Mouse (Mus musculus) hindbrain, embryonic 10.5 days (tissue): ENCODE results near the gene Mcm6. TPM values are rescaled to one million over a fixed set of nuclear protein-coding genes. Genes with fewer than 3 reads are reported as not detected.

Source experiments
- DNase-seq: peaks from one replicate; pipeline ENCODE4 v3.0.0-alpha.2; 2017; ENCODE audit warnings: low spot score
- H3K27ac ChIP-seq: fragments of 300-500 bp; sonication (generic); 2 replicates; pipeline ENCODE4 v1.5.1; 2016; ENCODE audit warnings: mild to moderate bottlenecking, moderate library complexity
- H3K27me3 ChIP-seq: fragments of 300-500 bp; sonication (generic); 2 replicates; pipeline ENCODE4 v1.6.1; 2016; ENCODE audit warnings: mild to moderate bottlenecking; ENCODE audit not compliant: poor library complexity, insufficient read depth, severe bottlenecking
- H3K36me3 ChIP-seq: fragments of 300-500 bp; sonication (generic); 2 replicates; pipeline ENCODE4 v1.6.1; 2016; ENCODE audit warnings: mild to moderate bottlenecking, moderate library complexity
- H3K4me1 ChIP-seq: fragments of 300-500 bp; sonication (generic); replicated peaks from 2 replicates; pipeline ENCODE4 v1.6.1; 2016; ENCODE audit warnings: mild to moderate bottlenecking
- H3K4me3 ChIP-seq: fragments of 300-500 bp; sonication (generic); 2 replicates; pipeline ENCODE4 v1.5.1; 2016; ENCODE audit warnings: mild to moderate bottlenecking, moderate library complexity
- H3K9me3 ChIP-seq: fragments of 300-500 bp; sonication (generic); 2 replicates; pipeline ENCODE4 v1.6.1; 2016; ENCODE audit warnings: mild to moderate bottlenecking, moderate library complexity
- WGBS: fragments of 180-500 bp; shearing (Covaris S2); methylation state at CpG from one replicate; pipeline ENCODE4 v1.1.7; 2016; 5-methylcytosine and 5-hydroxymethylcytosine counted together
- polyA plus RNA-seq: library from polyadenylated mRNA; unstranded; fragments of >200 nt; fragmentation: Nextera tagmentation; extraction: Ambion mirVana; gene quantifications from 2 replicates; pipeline ENCODE4 v1.2.1, GENCODE M21; 2016

The Mcm6 gene
- polyA plus RNA-seq, 1 experiment from 2014 or later = 267 TPM

GRCm38 (mm10) chr1:128372143-128372860 is 12.8 kb upstream of the Mcm6 start:
- Histone ChIP-seq H3K36me3 (peaks cover 73% of the 10 kb centered on the region), H3K9me3 (no peaks in the 10 kb centered on the region), H3K4me1 (no peaks in the 10 kb centered on the region), H3K27ac (no peak overlapping the region), H3K4me3 (no peak overlapping the region), H3K27me3 (no peaks in the 10 kb centered on the region)
- DNase-seq = no peak
- WGBS = 85% methylated on average over 7 of the region's 7 CpGs

GRCm38 (mm10) chr1:128368732-128369441 is 9.4 kb upstream of the Mcm6 start:
- Histone ChIP-seq H3K4me3 (no peak overlapping the region), H3K27ac (no peak overlapping the region), H3K4me1 (no peaks in the 10 kb centered on the region), H3K36me3 (peaks cover 69% of the 10 kb centered on the region), H3K9me3 (no peaks in the 10 kb centered on the region), H3K27me3 (no peaks in the 10 kb centered on the region)
- peak; percentile 49 for DNase-seq
- 62% methylated on average over 5 of the region's 5 CpGs for WGBS

GRCm38 (mm10) chr1:128360601-128361000 is 1.1 kb upstream of the Mcm6 start:
- 73% methylated on average over 2 of the region's 2 CpGs for WGBS
- peaks cover 54% of the 10 kb centered on the region for H3K36me3 ChIP-seq

GRCm38 (mm10) chr1:128358916-128359553 is 429 bp downstream of the Mcm6 start:
- H3K36me3 ChIP-seq = peaks cover 57% of the 10 kb centered on the region
- H3K4me1 ChIP-seq = peaks cover 23% of the 10 kb centered on the region
- WGBS = under 1% methylated on average over 35 of the region's 35 CpGs
- peak overlapping the region; percentile 72 for H3K4me3 ChIP-seq
- H3K9me3 ChIP-seq = no peaks in the 10 kb centered on the region
- DNase-seq = no peak
- H3K27ac ChIP-seq = peak overlapping the region; percentile 94
- H3K27me3 ChIP-seq = no peaks in the 10 kb centered on the region

More at GRCm38 (mm10) chr1:128360601-128361000, 1.1 kb upstream of the Mcm6 start:
- Histone ChIP-seq H3K9me3 (no peaks in the 10 kb centered on the region), H3K27ac (no peak overlapping the region), H3K4me3 (no peak overlapping the region), H3K4me1 (peaks cover 23% of the 10 kb centered on the region), H3K27me3 (no peaks in the 10 kb centered on the region)
- no peak for DNase-seq

GRCm38 (mm10) chr1:128358276-128358675 is 1.2 kb downstream of the Mcm6 start:
- peak overlapping the region; percentile 72 for H3K4me3 ChIP-seq
- no peaks in the 10 kb centered on the region for H3K27me3 ChIP-seq
- H3K36me3 ChIP-seq = peaks cover 59% of the 10 kb centered on the region
- no peaks in the 10 kb centered on the region for H3K9me3 ChIP-seq
- peaks cover 23% of the 10 kb centered on the region for H3K4me1 ChIP-seq
- WGBS = 76% methylated on average over 6 of the region's 6 CpGs
- no peak for DNase-seq
- peak overlapping the region; percentile 94 for H3K27ac ChIP-seq

- Histone ChIP-seq H3K27me3 (no peaks in the 10 kb centered on the region), H3K27ac (peak overlapping the region; percentile 23), H3K4me1 (peaks cover 23% of the 10 kb centered on the region), H3K9me3 (no peaks in the 10 kb centered on the region), H3K4me3 (peak overlapping the region; percentile 72), H3K36me3 (peaks cover 59% of the 10 kb centered on the region)
- no peak for DNase-seq
- WGBS = 68% methylated on average over 3 of the region's 3 CpGs
These were observed 2.0 kb downstream of the Mcm6 start for GRCm38 (mm10) chr1:128357452-128357851.

GRCm38 (mm10) chr1:128353092-128353491 is 6.4 kb downstream of the Mcm6 start:
- Histone ChIP-seq H3K36me3 (peaks cover 92% of the 10 kb centered on the region), H3K27ac (no peak overlapping the region), H3K27me3 (peaks cover 7% of the 10 kb centered on the region), H3K4me3 (no peak overlapping the region), H3K4me1 (peaks cover 13% of the 10 kb centered on the region), H3K9me3 (no peaks in the 10 kb centered on the region)
- 90% methylated on average over 3 of the region's 3 CpGs for whole genome bisulfite sequencing
- no peak for DNase-seq

GRCm38 (mm10) chr1:128344232-128344631 is 15.2 kb downstream of the Mcm6 start:
- 0 out of 2 replicates have a peak, but pooled peaks cover 3% of the 10 kb centered on the region for H3K4me1 ChIP-seq
- no peak overlapping the region for H3K4me3 ChIP-seq
- 46% methylated on average over 10 of the region's 10 CpGs for WGBS
- no peak overlapping the region for H3K27ac ChIP-seq
- H3K9me3 ChIP-seq = no peaks in the 10 kb centered on the region
- peaks cover 58% of the 10 kb centered on the region for H3K27me3 ChIP-seq
- peaks cover 97% of the 10 kb centered on the region for H3K36me3 ChIP-seq
- DNase-seq = no peak

GRCm38 (mm10) chr1:128337708-128338320 is 21.6 kb downstream of the Mcm6 start:
- Histone ChIP-seq H3K36me3 (peaks cover 97% of the 10 kb centered on the region), H3K4me1 (no peaks in the 10 kb centered on the region), H3K27me3 (peaks cover 8% of the 10 kb centered on the region; the same call in 1 of the 2 replicates), H3K27ac (no peak overlapping the region), H3K9me3 (no peaks in the 10 kb centered on the region), H3K4me3 (no peak overlapping the region)
- no peak for DNase-seq
- WGBS = 92% methylated on average over 13 of the region's 13 CpGs

- 95% methylated on average over 1 of the region's 1 CpGs for WGBS
- Histone ChIP-seq H3K27me3 (no peaks in the 10 kb centered on the region), H3K4me1 (no peaks in the 10 kb centered on the region), H3K36me3 (peaks cover 95% of the 10 kb centered on the region), H3K9me3 (no peaks in the 10 kb centered on the region), H3K27ac (no peak overlapping the region), H3K4me3 (no peak overlapping the region)
- DNase-seq = no peak
These were observed 29.2 kb downstream of the Mcm6 start for GRCm38 (mm10) chr1:128330313-128330712.

- H3K27ac ChIP-seq = no peak within 1 kb of the TSS
- H3K27me3 ChIP-seq = no peaks in the 10 kb centered on the region
- H3K9me3 ChIP-seq = no peaks in the 10 kb centered on the region
- H3K4me3 ChIP-seq = no peak within 1 kb of the TSS
- H3K36me3 ChIP-seq = peaks cover 91% of the 10 kb centered on the region
- no peaks in the 10 kb centered on the region for H3K4me1 ChIP-seq
- DNase-seq = no peak
- 82% methylated on average over 3 of the region's 3 CpGs for WGBS
These were observed 31.2 kb downstream of the Mcm6 start, which contains the start of gene Lct for GRCm38 (mm10) chr1:128328218-128328617. Lct (minus strand) TSS chr1:128328318.

GRCm38 (mm10) chr1:128327165-128327564 is 32.3 kb downstream of the Mcm6 start:
- no peaks in the 10 kb centered on the region for H3K9me3 ChIP-seq
- 89% methylated on average over 1 of the region's 1 CpGs for WGBS
- DNase-seq = no peak
- no peak overlapping the region for H3K27ac ChIP-seq
- H3K4me1 ChIP-seq = no peaks in the 10 kb centered on the region
- peaks cover 81% of the 10 kb centered on the region for H3K36me3 ChIP-seq
- no peak overlapping the region for H3K4me3 ChIP-seq
- H3K27me3 ChIP-seq = no peaks in the 10 kb centered on the region
